Mouse (Mus musculus): Measurements from ENCODE around the gene Hpd. TPM values are rescaled to one million over a fixed set of nuclear protein-coding genes. Genes with fewer than 3 reads are reported as not detected.
"Not testable (repeated sequence)": the region's sequence is repeated elsewhere in the genome, so short reads cannot be mapped to it uniquely, and the experiment has no call there.

Hpd gene
- 3.3 and 4.1 TPM in 2 replicates for polyA plus RNA-seq (2015; fragmentation: Nextera tagmentation; extraction: Ambion mirVana)

- no peak within 1 kb of the TSS for H3K4me2 ChIP-seq (ENCODE audit: low read depth, low read length)
- H3K4me3 ChIP-seq (replicated peaks; ENCODE audit: low read length): no peak within 1 kb of the TSS
- no peak within 1 kb of the TSS for H3K27ac ChIP-seq (ENCODE audit: low read length)
- H3K9me3 ChIP-seq (replicated peaks; ENCODE audit: control insufficient read depth, low read length): no peaks in the 10 kb centered on the region
- no peaks in the 10 kb centered on the region for H3K36me3 ChIP-seq (ENCODE audit: control insufficient read depth, insufficient read depth, low read length)
- H3K4me1 ChIP-seq (ENCODE audit: control insufficient read depth, insufficient read depth, low read length): no peaks in the 10 kb centered on the region
- ATAC-seq (ENCODE audit: insufficient read depth, low FRiP score): no peak
- 73% methylated on average over 10 of the region's 10 CpGs for WGBS
- H3K9ac ChIP-seq (ENCODE audit: low read length): no peak within 1 kb of the TSS
- no peaks in the 10 kb centered on the region for H3K27me3 ChIP-seq (ENCODE audit: control insufficient read depth, insufficient read depth, low read length)
Measured at GRCm38 (mm10) chr5:123182651-123183050, at the start of gene Hpd. Gene Hpd, minus strand, starts transcription at chr5:123182727.

GRCm38 (mm10) chr5:123232180-123232579 is 49.7 kb upstream of the Hpd start:
- H3K27me3 ChIP-seq (ENCODE audit: control insufficient read depth, insufficient read depth, low read length): no peaks in the 10 kb centered on the region
- H3K27ac ChIP-seq (ENCODE audit: low read length): no peak overlapping the region
- 82% methylated on average over 2 of the region's 2 CpGs for WGBS
- no peak overlapping the region for H3K4me3 ChIP-seq (replicated peaks; ENCODE audit: low read length)
- H3K36me3 ChIP-seq (ENCODE audit: control insufficient read depth, insufficient read depth, low read length): no peaks in the 10 kb centered on the region
- no peaks in the 10 kb centered on the region for H3K9me3 ChIP-seq (replicated peaks; ENCODE audit: control insufficient read depth, low read length)
- no peak for ATAC-seq (ENCODE audit: insufficient read depth, low FRiP score)
- peaks cover 5% of the 10 kb centered on the region for H3K4me1 ChIP-seq (ENCODE audit: control insufficient read depth, insufficient read depth, low read length)
- H3K4me2 ChIP-seq (ENCODE audit: low read depth, low read length): no peak overlapping the region
- H3K9ac ChIP-seq (ENCODE audit: low read length): no peak overlapping the region

DNA sequence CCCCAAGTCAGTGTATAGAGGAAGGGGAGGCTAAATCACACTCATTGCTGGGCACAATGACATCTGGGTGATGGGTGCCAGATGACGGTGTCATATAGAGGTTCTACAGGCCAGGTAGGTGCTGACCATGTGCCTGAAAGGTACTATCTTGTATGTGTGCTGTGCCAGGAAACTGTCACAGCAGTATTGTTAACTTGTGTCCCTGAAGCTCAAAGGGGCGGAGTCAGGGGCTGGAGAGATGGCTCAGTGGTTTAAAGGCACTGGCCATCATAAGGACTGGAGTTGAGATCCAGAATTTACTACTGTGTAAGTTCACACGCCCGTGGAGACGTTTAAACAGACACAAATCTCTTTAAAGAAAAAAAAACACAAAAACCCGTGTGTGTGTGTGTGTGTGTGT is 46.8 kb upstream of the Hpd start:
- Histone ChIP-seq H3K4me1 (ENCODE audit: control insufficient read depth, insufficient read depth, low read length) (peaks cover 5% of the 10 kb centered on the region), H3K9ac (ENCODE audit: low read length) (no peak overlapping the region), H3K36me3 (ENCODE audit: control insufficient read depth, insufficient read depth, low read length) (no peaks in the 10 kb centered on the region), H3K4me2 (ENCODE audit: low read depth, low read length) (peak overlapping the region; percentile 65), H3K27ac (ENCODE audit: low read length) (no peak overlapping the region), H3K9me3 (replicated peaks; ENCODE audit: control insufficient read depth, low read length) (no peaks in the 10 kb centered on the region), H3K4me3 (replicated peaks; ENCODE audit: low read length) (no peak overlapping the region), H3K27me3 (ENCODE audit: control insufficient read depth, insufficient read depth, low read length) (no peaks in the 10 kb centered on the region)
- 85% methylated on average over 6 of the region's 6 CpGs for WGBS
- ATAC-seq (ENCODE audit: insufficient read depth, low FRiP score): no peak

GRCm38 (mm10) chr5:123228524-123228922 is 46.0 kb upstream of the Hpd start:
- H3K4me3 ChIP-seq (replicated peaks; ENCODE audit: low read length): peak overlapping the region; percentile 96
- no peak overlapping the region for H3K27ac ChIP-seq (ENCODE audit: low read length)
- peak overlapping the region; percentile 65 for H3K4me2 ChIP-seq (ENCODE audit: low read depth, low read length)
- no peaks in the 10 kb centered on the region for H3K27me3 ChIP-seq (ENCODE audit: control insufficient read depth, insufficient read depth, low read length)
- no peaks in the 10 kb centered on the region for H3K36me3 ChIP-seq (ENCODE audit: control insufficient read depth, insufficient read depth, low read length)
- peaks cover 5% of the 10 kb centered on the region for H3K4me1 ChIP-seq (ENCODE audit: control insufficient read depth, insufficient read depth, low read length)
- no peak for ATAC-seq (ENCODE audit: insufficient read depth, low FRiP score)
- peak overlapping the region; percentile 96 for H3K9ac ChIP-seq (ENCODE audit: low read length)
- H3K9me3 ChIP-seq (replicated peaks; ENCODE audit: control insufficient read depth, low read length): no peaks in the 10 kb centered on the region
- WGBS: 5% methylated on average over 15 of the region's 15 CpGs

- ATAC-seq (ENCODE audit: insufficient read depth, low FRiP score): peak; percentile 92
- Histone ChIP-seq H3K4me3 (replicated peaks; ENCODE audit: low read length) (peak overlapping the region; percentile 96), H3K4me2 (ENCODE audit: low read depth, low read length) (peak overlapping the region; percentile 65), H3K9me3 (replicated peaks; ENCODE audit: control insufficient read depth, low read length) (no peaks in the 10 kb centered on the region), H3K27ac (ENCODE audit: low read length) (no peak overlapping the region), H3K36me3 (ENCODE audit: control insufficient read depth, insufficient read depth, low read length) (no peaks in the 10 kb centered on the region), H3K27me3 (ENCODE audit: control insufficient read depth, insufficient read depth, low read length) (no peaks in the 10 kb centered on the region), H3K4me1 (ENCODE audit: control insufficient read depth, insufficient read depth, low read length) (peaks cover 5% of the 10 kb centered on the region), H3K9ac (ENCODE audit: low read length) (peak overlapping the region; percentile 96)
- WGBS: under 1% methylated on average over 42 of the region's 42 CpGs
Measured at GRCm38 (mm10) chr5:123227762-123228523, 45.4 kb upstream of the Hpd start.

DNA sequence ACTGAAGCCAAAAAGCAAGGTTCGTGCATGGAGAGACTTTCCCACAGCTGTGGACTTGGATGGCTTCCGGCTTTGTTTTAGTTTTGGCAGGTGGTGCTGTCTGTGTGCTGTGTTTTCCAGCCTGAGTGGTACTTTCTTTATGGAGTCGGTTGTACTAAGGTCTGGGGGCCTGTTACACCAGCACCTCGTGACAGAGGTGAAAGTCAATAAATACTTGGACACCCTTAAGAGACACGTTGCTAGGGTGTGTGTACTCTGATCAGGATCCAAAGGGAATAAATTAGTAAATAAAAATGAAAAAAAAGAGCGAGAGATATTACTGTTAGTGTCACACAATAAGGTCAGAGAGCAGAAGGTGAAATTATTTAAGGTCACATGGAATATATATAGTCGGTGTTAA is 44.3 kb upstream of the Hpd start:
- no peak overlapping the region for H3K4me2 ChIP-seq (ENCODE audit: low read depth, low read length)
- no peak overlapping the region for H3K4me3 ChIP-seq (replicated peaks; ENCODE audit: low read length)
- H3K36me3 ChIP-seq (ENCODE audit: control insufficient read depth, insufficient read depth, low read length): no peaks in the 10 kb centered on the region
- H3K27ac ChIP-seq (ENCODE audit: low read length): no peak overlapping the region
- no peak for ATAC-seq (ENCODE audit: insufficient read depth, low FRiP score)
- no peak overlapping the region for H3K9ac ChIP-seq (ENCODE audit: low read length)
- peaks cover 5% of the 10 kb centered on the region for H3K4me1 ChIP-seq (ENCODE audit: control insufficient read depth, insufficient read depth, low read length)
- no peaks in the 10 kb centered on the region for H3K9me3 ChIP-seq (replicated peaks; ENCODE audit: control insufficient read depth, low read length)
- WGBS: 82% methylated on average over 7 of the region's 7 CpGs
- H3K27me3 ChIP-seq (ENCODE audit: control insufficient read depth, insufficient read depth, low read length): no peaks in the 10 kb centered on the region

DNA sequence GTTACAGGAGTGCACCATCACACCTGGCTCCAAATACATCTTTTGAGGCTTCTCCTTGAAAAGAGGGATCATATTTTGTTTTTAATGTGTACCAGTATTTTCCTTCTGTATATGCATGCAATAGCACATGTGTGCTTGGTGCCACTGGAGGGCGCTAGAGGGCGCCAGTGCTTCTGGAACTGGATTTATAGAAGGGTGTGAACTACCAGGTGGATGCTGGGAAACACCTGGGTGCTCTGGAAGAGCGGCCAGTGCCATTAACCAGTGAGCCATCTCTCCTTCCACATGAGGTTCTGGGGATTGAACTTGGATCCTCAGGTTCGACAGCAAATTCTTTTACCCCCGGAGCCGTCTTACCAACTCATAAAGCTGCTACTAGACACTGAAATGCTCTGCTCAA is 41.3 kb upstream of the Hpd start:
- not testable (repeated sequence) for H3K4me1 ChIP-seq (ENCODE audit: control insufficient read depth, insufficient read depth, low read length); H3K27me3 ChIP-seq (ENCODE audit: control insufficient read depth, insufficient read depth, low read length); H3K9ac ChIP-seq (ENCODE audit: low read length); H3K27ac ChIP-seq (ENCODE audit: low read length); ATAC-seq (ENCODE audit: insufficient read depth, low FRiP score); H3K4me2 ChIP-seq (ENCODE audit: low read depth, low read length); H3K9me3 ChIP-seq (replicated peaks; ENCODE audit: control insufficient read depth, low read length); H3K4me3 ChIP-seq (replicated peaks; ENCODE audit: low read length); H3K36me3 ChIP-seq (ENCODE audit: control insufficient read depth, insufficient read depth, low read length)
- 63% methylated on average over 5 of the region's 6 CpGs for WGBS

- Histone ChIP-seq H3K36me3 (ENCODE audit: control insufficient read depth, insufficient read depth, low read length) (no peaks in the 10 kb centered on the region), H3K27ac (ENCODE audit: low read length) (no peak overlapping the region), H3K9me3 (replicated peaks; ENCODE audit: control insufficient read depth, low read length) (no peaks in the 10 kb centered on the region), H3K4me1 (ENCODE audit: control insufficient read depth, insufficient read depth, low read length) (no peaks in the 10 kb centered on the region), H3K4me3 (replicated peaks; ENCODE audit: low read length) (no peak overlapping the region), H3K9ac (ENCODE audit: low read length) (no peak overlapping the region), H3K27me3 (ENCODE audit: control insufficient read depth, insufficient read depth, low read length) (no peaks in the 10 kb centered on the region), H3K4me2 (ENCODE audit: low read depth, low read length) (no peak overlapping the region)
- 73% methylated on average over 4 of the region's 4 CpGs for WGBS
- no peak for ATAC-seq (ENCODE audit: insufficient read depth, low FRiP score)
Measured at GRCm38 (mm10) chr5:123223051-123223410, 40.5 kb upstream of the Hpd start.

DNA sequence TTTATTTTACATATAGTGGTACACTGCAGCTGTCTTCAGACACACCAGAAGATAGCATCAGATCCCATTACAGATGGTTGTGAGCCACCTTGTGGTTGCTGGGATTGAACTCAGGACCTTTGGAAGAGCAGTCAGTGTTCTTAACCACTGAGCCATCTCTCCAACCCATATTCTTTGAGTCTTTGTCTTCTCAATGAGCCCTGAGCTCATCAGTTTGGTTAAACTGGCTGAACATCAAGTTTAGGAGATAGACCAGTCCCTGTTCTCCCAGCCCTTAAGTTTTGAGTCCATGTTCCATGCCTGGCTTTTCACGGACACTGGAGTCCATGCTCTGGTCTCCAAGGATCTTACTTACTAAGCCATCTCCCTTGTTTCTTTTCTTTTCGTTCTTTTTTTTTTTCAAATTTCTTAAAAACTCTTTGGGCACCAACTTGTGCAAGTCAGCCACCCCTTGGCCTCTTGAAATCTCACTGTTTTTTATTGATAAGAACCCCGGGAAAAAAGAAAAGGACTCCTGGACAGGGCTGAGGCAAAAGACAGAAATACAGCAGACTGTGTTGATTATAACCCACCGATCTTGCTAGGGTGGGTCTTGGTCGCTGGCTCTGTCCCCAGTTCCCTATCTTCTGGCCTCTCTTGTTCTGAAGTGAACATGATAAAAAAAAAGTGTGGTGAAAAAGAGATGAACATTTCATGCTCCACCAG is 40.0 kb upstream of the Hpd start:
- not testable (repeated sequence) for H3K9ac ChIP-seq (ENCODE audit: low read length); H3K4me3 ChIP-seq (replicated peaks; ENCODE audit: low read length); H3K4me2 ChIP-seq (ENCODE audit: low read depth, low read length); H3K4me1 ChIP-seq (ENCODE audit: control insufficient read depth, insufficient read depth, low read length); H3K9me3 ChIP-seq (replicated peaks; ENCODE audit: control insufficient read depth, low read length); H3K36me3 ChIP-seq (ENCODE audit: control insufficient read depth, insufficient read depth, low read length); ATAC-seq (ENCODE audit: insufficient read depth, low FRiP score); H3K27me3 ChIP-seq (ENCODE audit: control insufficient read depth, insufficient read depth, low read length); H3K27ac ChIP-seq (ENCODE audit: low read length)
- WGBS: 76% methylated on average over 3 of the region's 5 CpGs
